Mouse (Mus musculus) heart, adult 18-20 months (tissue): Measurements from ENCODE around the gene Ccnd3. TPM values are rescaled to one million over a fixed set of nuclear protein-coding genes. Genes with fewer than 3 reads are reported as not detected.
"Not testable (repeated sequence)": the region's sequence is repeated elsewhere in the genome, so short reads cannot be mapped to it uniquely, and the experiment has no call there.

Experiments
- DNase-seq, 2 experiments: peaks; one replicate each; pipeline ENCODE4 v3.0.0; 2021 to 2022; ENCODE audit warnings: mixed read lengths in 1 of 2
- total RNA-seq, 2 experiments: library from RNA; stranded (reverse); gene quantifications; 2 replicates each; pipeline ENCODE4 v1.2.3; 2021

The Ccnd3 gene
- total RNA-seq, 2 experiments from 2014 or later, result 83.3 to 87.1 TPM

DNA sequence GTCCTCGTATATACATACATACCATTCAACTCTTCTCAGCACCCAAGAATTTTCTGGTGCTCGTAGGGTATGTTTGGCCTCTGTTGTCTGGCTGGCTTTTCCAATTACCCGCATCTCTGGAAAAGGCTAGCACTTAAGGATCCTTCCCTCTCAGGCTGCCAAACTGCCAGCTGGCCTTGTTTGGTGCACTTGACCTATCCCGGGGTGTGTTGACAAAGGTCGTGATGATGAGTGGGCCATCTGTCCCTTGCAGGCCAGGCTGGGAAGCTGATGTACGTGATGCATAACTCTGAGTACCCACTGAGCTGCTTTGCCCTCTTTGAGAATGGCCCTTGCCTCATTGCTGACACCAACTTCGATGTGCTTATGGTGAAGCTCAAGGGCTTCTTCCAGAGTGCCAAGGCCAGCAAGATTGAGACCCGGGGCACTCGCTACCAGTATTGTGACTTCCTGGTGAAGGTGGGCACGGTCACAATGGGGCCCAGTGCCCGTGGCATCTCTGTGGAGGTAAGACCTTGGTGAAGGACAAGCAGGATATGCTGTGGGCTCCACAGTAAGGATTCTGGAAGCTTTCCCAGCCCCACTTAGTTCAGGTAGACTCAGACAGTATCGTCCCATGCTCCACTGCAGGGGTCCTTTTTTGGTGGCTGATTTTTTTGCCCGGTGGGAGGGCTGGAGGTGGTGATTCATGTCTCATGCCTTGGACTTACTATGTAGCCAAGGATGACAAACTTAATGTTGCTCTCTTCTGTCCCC lies 113.9 kb downstream of the Ccnd3 start:
- DNase-seq, result no peak

DNA sequence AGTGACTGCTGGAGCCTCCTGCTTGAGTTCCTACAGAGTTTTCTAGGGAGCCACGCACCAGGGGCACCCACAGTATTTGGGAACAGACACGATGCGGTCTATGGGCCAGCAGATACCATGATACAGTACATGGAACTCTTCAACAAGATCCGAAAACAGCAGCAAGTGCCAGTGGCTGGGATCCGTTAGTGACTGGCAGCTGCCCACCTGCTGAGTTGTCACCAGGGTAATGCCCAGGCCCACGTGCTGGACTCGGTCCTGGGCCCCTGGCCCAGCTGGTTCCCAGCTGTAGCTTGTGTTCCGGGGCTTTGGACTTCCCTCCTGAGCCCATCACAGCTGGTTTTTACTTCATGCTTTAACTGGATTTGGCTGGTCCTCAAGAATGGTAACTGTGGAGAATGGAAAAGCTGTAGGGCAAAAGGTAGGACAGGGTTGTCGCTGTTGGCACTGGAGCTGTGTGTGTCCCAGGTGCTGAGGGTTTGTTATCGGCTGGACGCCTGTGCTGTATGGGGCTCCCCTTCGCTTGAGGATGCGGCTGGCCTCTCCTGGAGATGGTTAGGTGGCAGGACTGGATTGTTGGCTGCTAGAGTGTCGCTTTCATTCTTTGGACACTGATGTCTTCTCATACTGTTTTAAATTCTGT lies 118.2 kb downstream of the Ccnd3 start:
- no peak for DNase-seq

DNA sequence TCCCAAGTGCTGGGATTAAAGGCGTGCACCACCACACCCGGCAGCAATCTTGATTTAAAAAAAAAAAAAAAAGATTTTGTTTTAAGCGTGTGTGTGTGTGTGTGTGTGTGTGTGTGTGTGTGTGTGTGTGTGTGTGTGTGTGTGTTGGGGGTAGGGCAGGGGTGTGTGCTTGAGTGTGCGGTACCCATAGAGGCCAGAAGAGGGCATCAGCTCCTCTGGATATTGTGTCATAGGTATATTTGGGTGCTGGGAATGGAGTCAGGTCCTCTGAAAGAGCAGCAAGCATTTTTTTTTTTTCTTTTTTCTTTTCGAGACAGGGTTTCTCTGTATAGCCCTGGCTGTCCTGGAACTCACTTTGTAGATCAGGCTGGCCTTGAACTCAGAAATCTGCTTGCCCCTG lies 119.7 kb downstream of the Ccnd3 start:
- DNase-seq, result not testable (repeated sequence)

DNA sequence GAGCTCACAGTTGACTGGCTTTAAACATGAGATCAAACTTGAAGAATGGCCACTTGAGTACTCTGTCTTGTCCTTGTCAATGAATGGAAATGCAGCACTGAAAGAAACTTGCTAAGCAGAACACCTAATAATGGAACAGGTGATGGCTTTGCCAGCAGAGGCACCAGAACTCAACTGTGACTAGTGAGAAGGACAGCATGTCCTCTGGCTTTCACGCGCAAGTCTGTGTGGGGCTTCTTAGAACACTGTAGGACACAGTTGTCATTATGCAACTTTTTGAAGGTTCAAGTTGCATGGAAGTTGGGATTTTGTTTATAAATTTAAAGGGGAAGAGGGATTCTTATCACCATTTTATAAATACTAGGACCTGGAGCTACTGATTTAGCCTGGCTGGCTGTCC lies 120.2 kb downstream of the Ccnd3 start:
- peak in 1 of 2 experiments; percentile 58 for DNase-seq

DNA sequence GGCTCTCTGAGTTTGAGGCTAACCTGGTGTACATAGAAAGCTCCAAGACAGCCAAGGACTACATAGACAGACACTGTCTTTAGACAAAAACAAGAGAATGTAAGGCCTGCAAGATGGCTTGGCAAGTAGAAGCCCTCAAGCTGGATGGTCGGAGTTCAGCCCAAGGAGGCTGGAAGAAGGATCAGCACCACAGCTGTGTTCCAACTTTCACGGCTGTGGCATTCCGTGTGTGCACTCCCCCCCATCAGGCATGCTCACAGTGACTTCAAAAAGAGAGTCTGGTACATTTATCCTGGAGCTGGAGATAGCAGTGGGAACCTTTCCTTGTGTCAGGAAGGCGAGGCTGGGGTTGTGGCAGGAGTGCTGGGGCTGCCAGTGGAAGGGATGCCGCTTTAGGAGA lies 121.2 kb downstream of the Ccnd3 start:
- DNase-seq, result no peak

DNA sequence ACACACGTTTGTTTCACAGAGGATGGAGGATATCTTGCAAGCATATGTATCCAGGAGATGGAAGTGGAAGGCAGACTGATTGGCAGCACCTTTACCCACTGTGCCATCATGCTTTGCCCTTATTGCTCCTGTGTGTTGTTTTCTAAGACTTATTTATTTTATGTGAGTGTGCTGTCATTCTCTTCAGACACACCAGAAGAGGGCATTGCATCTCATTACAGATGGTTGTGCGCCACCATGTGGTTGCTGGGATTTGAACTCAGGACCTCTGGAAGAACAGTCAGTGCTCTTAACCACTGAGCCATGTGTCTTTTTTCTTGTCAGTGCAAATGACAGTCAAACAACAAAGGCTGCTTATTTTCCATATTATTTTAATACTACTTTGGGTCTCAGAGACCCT lies 122.9 kb downstream of the Ccnd3 start:
- no peak for DNase-seq

DNA sequence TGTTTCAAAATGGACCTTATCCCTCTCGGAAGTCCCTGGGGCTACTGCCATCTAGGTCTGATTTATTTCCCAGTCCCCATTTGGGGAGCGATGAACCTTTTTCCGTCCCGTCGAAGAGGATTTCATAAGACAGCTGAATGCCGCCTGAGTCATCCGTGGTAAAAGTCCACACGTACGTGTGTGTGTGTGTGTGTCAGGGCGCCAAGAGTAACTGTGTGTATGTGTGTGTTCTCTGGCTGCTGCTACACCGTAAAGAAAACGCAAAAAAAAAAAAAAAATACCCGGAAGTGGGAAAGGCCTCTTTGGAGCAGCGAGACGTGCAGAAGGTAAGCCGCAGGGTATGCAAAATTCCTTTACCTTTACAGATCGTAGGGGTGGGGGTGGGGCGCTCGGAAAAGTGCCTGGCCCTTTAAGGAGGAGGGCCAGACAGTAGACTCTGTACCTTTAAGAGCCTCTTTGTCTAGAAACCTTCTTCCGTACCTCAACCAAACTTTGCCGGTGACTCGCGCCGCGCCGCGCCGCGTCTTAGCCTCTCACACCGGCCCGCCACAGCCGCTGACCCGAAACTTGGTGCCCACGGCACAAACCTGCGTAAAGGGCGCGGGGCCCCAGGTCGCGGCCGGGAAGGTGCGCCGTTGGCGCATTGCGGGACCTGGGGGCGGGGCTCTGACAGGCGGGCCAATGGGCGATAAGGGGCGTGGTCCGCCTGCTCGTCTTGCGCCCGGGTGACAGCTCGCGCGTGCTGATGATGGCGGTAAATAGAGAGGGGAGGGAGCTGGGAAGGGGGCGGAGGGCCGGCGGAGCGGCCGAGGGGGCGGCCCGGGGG lies 124.2 kb downstream of the Ccnd3 start:
- DNase-seq, result peak; percentile 95

DNA sequence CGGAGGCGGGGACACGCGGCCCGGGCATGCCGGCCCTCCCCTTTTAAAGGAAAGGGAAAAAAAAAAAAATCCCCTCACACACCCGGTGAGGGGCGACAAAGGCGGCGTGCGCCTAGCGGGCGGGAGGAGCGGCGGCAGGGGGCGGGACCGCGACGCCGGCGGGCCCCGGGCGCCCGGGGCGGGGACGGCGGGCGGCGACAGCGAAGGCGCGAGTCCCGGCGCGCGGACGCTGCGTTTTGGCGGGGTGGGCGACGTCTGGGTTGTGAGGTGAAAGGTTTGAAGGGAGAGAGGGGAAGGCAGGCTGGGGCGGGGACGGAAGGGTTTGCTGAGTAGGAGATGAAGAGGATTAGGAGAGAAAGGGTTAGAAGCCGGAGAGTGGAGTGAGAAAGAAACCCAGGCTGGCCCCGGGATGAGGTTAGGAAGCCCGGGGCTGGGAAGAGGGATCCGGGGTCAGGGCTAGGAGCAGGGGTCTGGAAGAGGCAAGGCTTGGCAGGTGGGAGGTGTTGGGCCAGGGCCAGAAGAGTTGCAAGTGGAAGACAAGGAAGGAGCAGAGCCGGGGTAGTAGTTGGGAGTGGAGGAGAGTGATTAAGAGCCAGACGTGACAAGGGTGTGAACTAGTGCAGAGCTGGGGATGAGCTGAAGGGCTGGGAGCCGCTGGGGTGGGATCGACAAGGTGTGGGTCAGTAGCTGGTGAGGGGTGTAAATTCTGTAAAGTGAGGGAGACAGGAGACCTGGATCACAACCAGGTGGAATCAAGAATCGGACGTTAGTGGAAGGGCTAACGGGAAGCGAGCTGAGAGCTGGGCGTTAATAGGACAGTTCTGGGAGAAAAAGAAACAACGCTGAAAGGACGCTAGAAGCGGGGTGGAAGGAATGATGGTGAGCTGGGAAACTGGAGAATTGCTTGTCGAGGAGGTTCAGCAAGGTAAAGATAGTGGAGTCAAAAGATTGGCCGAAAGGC lies 125.1 kb downstream of the Ccnd3 start:
- DNase-seq, result no peak

DNA sequence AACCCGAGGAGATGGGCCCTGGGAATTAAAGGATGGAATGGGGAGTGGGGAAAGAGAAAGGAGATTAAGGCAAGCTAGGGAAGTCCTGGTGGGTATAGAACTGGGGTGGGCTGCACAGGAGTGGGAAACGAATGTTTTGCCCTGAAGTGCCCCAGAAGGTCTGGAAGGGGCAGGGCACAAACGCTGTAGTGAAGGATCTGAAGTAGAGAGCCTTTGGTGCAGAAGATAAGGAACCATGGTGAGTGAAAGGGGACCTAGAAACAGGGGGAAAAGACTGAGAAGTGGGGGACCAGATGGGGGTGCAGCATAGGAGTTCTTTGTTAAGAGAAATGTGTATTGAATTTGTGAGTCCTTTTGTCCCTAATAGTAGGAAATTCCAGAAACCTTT lies 125.8 kb downstream of the Ccnd3 start, which contains the start of gene Usp49:
Usp49 (plus strand) TSS at position 13 of the 388 bp plus-strand sequence.
- no peak for DNase-seq

DNA sequence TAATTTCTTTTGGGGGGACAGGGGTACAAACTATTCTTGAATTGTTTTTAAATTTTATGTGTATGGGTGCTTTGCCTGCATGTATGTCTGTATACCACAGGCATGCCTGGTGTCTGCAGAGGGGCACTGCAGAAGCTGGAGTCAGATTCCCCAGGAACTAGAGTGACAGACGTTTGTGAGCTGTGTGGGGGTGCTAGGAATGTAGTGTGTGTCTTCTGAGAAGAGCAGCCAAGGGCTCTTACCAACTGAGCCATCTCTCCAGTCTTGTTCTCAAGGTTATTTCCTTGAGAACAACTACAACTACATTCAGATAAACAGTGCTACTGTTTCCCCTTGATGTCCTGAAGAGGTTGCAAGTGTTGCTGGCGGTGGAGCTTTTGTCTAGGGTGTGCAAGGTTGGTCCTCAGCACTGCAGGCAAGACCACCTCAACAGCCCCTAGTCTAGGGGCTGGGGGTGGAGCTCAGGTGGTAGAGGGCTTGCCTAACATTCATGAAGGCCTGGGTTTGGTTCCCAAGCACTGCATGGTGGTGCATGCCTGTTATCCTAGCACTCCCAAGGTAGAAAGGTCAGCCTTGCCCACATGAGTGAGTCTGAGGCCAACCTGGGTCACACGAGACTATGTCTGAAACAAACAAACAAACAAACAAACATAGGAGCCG lies 127.5 kb downstream of the Ccnd3 start:
- DNase-seq, result no peak

DNA sequence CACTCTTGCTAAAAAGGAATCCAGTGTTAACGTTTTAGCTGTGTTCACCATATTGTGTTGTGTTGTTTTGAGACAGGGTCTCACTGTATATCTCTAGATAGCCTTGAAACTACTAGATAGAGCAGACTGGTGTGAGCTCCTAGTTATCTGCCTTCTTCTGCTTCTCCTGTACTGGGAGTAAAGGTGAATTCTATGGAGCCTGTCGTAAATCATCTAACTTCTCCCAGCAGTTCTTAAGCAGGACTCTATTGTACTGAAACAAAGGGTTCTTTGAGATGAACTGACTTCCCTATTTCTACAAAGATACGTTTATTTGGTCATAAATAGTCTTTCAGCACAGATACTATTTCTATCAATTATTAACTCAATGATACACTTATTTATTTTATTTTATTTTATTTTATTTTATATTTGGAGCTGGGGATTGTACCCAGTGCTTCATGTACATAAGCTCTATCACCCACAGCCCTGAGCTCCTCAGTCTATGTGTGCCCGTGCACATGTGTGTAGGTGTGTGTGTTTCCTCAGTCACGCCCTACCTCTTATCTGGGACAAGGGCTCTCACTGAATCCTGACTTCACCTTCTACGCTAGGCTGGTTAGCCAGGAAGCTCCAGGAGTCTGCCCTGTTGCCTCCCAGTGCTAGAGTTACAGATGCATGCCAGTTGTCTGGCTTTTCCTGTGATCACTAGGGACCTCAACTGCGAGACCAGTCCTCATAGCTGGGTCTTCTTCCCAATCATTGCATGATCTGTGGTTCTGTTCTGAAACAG lies 129.3 kb downstream of the Ccnd3 start:
- no peak for DNase-seq

DNA sequence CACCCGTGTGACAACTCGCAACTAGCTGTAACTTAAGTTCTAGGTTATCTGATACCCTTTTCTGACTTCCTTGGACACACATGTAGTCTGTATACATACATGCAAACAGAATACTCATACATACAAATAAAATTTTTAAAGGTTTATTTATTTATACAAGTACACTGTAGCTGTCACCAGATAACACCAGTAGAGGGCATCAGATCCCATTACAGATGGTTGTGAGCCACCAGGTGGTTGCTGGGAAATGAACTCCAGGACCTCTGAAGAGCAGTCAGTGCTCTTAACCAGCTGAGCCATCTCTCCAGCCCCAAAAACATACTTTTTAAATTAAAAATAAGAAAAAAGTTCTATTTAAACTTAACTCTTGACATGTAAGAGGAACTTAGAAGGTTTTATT lies 138.1 kb downstream of the Ccnd3 start:
- no peak for DNase-seq

DNA sequence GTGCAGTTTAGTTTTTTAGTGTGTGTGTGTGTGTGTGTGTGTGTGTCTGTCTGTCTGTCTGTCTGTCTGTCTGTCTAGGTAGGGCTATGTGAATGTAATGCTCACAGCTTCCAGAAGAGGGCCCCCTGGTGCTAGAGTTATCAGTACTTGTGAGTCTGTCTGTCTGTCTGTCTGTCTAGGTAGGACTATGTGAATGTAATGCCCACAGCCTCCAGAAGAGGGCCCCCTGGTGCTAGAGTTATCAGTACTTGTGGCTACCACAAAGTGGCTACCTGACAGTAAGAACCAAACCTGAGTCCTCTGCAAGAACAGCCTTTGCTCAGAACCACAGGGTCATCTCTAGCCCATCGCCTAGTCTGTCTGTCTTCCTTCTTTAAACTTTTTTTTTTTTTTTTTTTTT lies 141.8 kb downstream of the Ccnd3 start:
- peak; percentile 39 to 66 for DNase-seq

DNA sequence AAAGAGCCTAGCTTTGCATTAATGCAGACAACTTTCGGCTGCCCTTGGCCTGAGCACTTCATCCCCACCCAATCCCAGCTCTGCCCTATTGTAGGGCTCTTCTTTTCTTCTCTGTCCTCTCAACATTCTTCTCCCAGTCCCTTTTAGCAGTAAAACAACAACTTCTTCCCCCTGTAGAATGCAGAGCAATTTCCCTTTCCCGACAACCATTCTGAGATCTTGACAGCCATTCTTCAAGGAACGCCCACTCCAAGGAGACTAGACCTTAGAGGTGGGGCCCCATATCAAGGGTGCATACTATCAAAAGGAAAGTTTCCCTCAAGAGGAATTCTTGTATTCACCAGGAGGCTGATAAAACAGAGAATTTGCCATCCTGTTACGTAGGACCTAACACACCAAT lies 144.1 kb downstream of the Ccnd3 start:
- DNase-seq, result no peak

Other genes with a start within 250 kb of the Ccnd3 start
- gene Mrps10, start 136.2 kb upstream of the Ccnd3 start, total RNA-seq, result 10 to 100 TPM; 24.5 to 25.1 TPM
- under 1 TPM in 1 of 2 experiments, not detected in 1; 0.23 TPM for gene Guca1b, start 119.7 kb upstream of the Ccnd3 start, total RNA-seq
- under 1 TPM in 1 of 2 experiments, not detected in 1; 0.42 TPM for gene Guca1a, start 104.5 kb upstream of the Ccnd3 start, total RNA-seq
- gene AI661453, start 68.4 kb upstream of the Ccnd3 start, total RNA-seq, result 1 to 10 TPM; 1.3 to 2.1 TPM
- gene 1700001C19Rik, start 67.7 kb upstream of the Ccnd3 start, total RNA-seq, result not detected
- gene Taf8, start 2.8 kb upstream of the Ccnd3 start, total RNA-seq, result 10 to 100 TPM; 10.2 to 10.4 TPM
- gene Bysl, start 106.4 kb downstream of the Ccnd3 start, total RNA-seq, result 10 to 100 TPM; 13.5 to 16.5 TPM
- 10 to 100 TPM; 19.0 to 19.5 TPM for gene Med20, start 106.5 kb downstream of the Ccnd3 start, total RNA-seq
- 1 to 10 TPM; 1.9 to 3.4 TPM for gene Gm20517, start 106.5 kb downstream of the Ccnd3 start, total RNA-seq
- gene Usp49, start 125.6 kb downstream of the Ccnd3 start, total RNA-seq, result 1 to 10 TPM; 1.4 to 3.7 TPM
- gene Tomm6, start 183.3 kb downstream of the Ccnd3 start, total RNA-seq, result 100 to 1,000 TPM; 118 to 129 TPM
- 1 to 10 TPM; 4.6 to 5.4 TPM for gene Frs3, start 184.0 kb downstream of the Ccnd3 start, total RNA-seq
- under 1 TPM; 0.40 to 0.75 TPM for gene Gm21981, start 189.4 kb downstream of the Ccnd3 start, total RNA-seq
- 1 to 10 TPM; 4.3 to 5.1 TPM for gene Prickle4, start 189.7 kb downstream of the Ccnd3 start, total RNA-seq
- gene Pgc, start 221.8 kb downstream of the Ccnd3 start, total RNA-seq, result not detected
- gene Tfeb, start 232.0 kb downstream of the Ccnd3 start, total RNA-seq, result 10 to 100 TPM; 35.0 to 40.0 TPM